Mouse (Mus musculus): ENCODE results near the gene Gm13083. TPM values are rescaled to one million over a fixed set of nuclear protein-coding genes. Genes with fewer than 3 reads are reported as not detected.
"Not testable (repeated sequence)": the region's sequence is repeated elsewhere in the genome, so short reads cannot be mapped to it uniquely, and the experiment has no call there.

Gene Gm13083
- not detected in 2 replicates for polyA plus RNA-seq (2015; fragmentation: Nextera tagmentation; extraction: Ambion mirVana)

DNA sequence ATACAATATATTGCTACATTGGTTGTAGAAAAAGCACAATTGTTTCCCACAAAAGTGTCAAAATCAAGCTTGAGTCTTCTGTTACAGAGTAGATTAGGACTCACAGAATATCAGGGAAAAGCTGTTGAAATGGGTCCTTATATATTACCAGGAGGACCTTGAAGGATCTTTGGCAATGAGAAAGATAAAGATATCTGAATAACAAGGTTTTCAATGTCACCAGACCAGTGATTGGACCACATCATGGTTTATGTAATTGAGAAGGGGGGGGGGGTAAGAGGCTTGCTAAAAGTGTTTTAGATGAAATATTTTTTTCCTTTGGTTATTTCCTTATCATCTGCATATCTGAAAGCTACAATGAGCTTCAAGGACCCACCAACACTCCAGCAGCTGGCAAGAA, at the start of gene Gm13083:
Gene Gm13083, plus strand, starts transcription at position 301 of the 400 bp plus-strand sequence.
- not testable (repeated sequence) for H3K27ac ChIP-seq (replicated peaks); H3K4me1 ChIP-seq (replicated peaks; ENCODE audit: control insufficient read depth, insufficient read depth); H3K9me3 ChIP-seq (ENCODE audit: control insufficient read depth, low read length); H3K27me3 ChIP-seq (ENCODE audit: control insufficient read depth, insufficient read depth, low read length); ATAC-seq (ENCODE audit: low FRiP score, low TSS enrichment); DNase-seq (ENCODE audit: low spot score); H3K9ac ChIP-seq (ENCODE audit: low read length); H3K4me2 ChIP-seq (replicated peaks; ENCODE audit: low read depth); H3K4me3 ChIP-seq (ENCODE audit: low read depth, low read length); H3K36me3 ChIP-seq (ENCODE audit: control insufficient read depth, insufficient read depth, low read length)

DNA sequence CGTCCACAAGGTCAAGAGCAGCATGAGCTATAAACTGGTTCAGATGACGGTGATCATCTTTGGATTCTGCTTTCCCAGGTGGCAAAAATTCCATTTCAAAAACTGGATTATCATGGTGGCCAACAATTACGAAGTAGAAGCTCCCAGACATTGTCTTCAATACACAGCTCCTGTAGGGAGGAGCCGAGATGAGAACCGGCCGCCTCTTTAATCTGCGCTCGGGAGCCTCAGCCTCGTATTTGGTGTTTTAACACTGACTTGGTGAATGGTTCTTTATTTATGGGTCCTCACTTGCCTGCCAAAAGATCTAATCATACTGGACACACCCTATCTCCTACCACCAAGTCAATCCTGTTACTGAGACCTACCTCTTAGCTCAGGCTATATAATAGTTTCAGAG, 2.9 kb upstream of the Gm13083 start:
- not testable (repeated sequence) for ATAC-seq (ENCODE audit: low FRiP score, low TSS enrichment); H3K4me2 ChIP-seq (replicated peaks; ENCODE audit: low read depth)

DNA sequence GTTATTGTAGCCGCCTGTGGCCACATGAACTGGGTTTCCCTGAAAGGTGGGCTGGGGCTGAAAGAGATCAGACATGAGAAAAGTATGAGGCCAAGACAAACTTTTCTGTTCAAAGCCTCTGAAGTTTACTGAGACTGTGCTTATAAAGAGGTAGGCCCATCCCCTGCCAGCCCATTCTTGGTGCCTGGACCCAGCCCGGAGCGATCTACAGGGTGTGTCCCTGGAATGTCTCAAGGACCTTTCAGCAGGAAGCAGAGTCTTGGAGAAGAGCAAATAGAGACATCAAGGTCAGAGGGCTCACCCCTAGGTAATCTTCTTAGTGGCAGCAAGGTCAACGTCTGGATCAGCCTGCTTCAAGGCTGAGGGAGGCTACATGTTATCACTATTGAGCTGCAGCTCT, 3.3 kb downstream of the Gm13083 start:
- WGBS: 76% methylated on average over 4 of the region's 4 CpGs
- H3K4me3 ChIP-seq (ENCODE audit: low read depth, low read length); H3K27ac ChIP-seq (replicated peaks); H3K27me3 ChIP-seq (ENCODE audit: control insufficient read depth, insufficient read depth, low read length); H3K9ac ChIP-seq (ENCODE audit: low read length); H3K9me3 ChIP-seq (ENCODE audit: control insufficient read depth, low read length); H3K36me3 ChIP-seq (ENCODE audit: control insufficient read depth, insufficient read depth, low read length); ATAC-seq (ENCODE audit: low FRiP score, low TSS enrichment); DNase-seq (ENCODE audit: low spot score); H3K4me2 ChIP-seq (replicated peaks; ENCODE audit: low read depth); H3K4me1 ChIP-seq (replicated peaks; ENCODE audit: control insufficient read depth, insufficient read depth): not testable (repeated sequence)

More for the DNA sequence above, 2.9 kb upstream of the Gm13083 start:
- not testable (repeated sequence) for H3K9me3 ChIP-seq (ENCODE audit: control insufficient read depth, low read length); H3K27me3 ChIP-seq (ENCODE audit: control insufficient read depth, insufficient read depth, low read length); H3K4me1 ChIP-seq (replicated peaks; ENCODE audit: control insufficient read depth, insufficient read depth); H3K4me3 ChIP-seq (ENCODE audit: low read depth, low read length); H3K36me3 ChIP-seq (ENCODE audit: control insufficient read depth, insufficient read depth, low read length); H3K9ac ChIP-seq (ENCODE audit: low read length); DNase-seq (ENCODE audit: low spot score); H3K27ac ChIP-seq (replicated peaks)
- 83% methylated on average over 9 of the region's 9 CpGs for WGBS

DNA sequence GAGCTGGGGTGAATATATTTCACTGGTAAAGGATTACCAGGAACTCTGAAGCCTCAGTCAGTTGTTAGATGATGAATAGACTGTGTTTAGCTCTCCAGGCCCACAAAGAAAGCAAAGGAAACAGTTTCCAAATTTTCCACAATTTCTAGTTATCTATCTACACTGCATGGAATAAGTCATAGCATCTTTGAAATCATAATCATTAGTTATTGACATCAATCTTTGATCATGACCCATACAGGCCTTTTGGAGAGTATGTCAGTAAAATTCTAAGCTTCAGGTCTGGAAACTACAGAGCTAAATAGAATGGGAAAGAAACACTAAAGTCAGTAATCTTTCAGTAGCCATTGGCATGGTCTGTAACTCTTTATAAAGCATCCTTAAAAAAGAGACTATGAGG, 42.3 kb downstream of the Gm13083 start, which contains the start of gene Gm13088:
Gene Gm13088, minus strand, starts transcription at position 101 of the 400 bp plus-strand sequence.
- not testable (repeated sequence) for H3K4me3 ChIP-seq (ENCODE audit: low read depth, low read length); H3K4me2 ChIP-seq (replicated peaks; ENCODE audit: low read depth); DNase-seq (ENCODE audit: low spot score); H3K9ac ChIP-seq (ENCODE audit: low read length); ATAC-seq (ENCODE audit: low FRiP score, low TSS enrichment); H3K27me3 ChIP-seq (ENCODE audit: control insufficient read depth, insufficient read depth, low read length); H3K27ac ChIP-seq (replicated peaks); H3K9me3 ChIP-seq (ENCODE audit: control insufficient read depth, low read length); H3K36me3 ChIP-seq (ENCODE audit: control insufficient read depth, insufficient read depth, low read length); H3K4me1 ChIP-seq (replicated peaks; ENCODE audit: control insufficient read depth, insufficient read depth)

Other genes starting within 250 kb of the Gm13083 start
- gene Pramel1, start 220.6 kb upstream of the Gm13083 start, polyA plus RNA-seq (2015; fragmentation: Nextera tagmentation; extraction: Ambion mirVana): not detected in 2 replicates
- 5.9 and 7.0 TPM in 2 replicates for gene Pramef8, start 202.6 kb upstream of the Gm13083 start, polyA plus RNA-seq (2015; fragmentation: Nextera tagmentation; extraction: Ambion mirVana)
- not detected in 2 replicates for gene Oog4, start 164.7 kb upstream of the Gm13083 start, polyA plus RNA-seq (2015; fragmentation: Nextera tagmentation; extraction: Ambion mirVana)
- not detected in 2 replicates for gene Gm13043, start 103.7 kb upstream of the Gm13083 start, polyA plus RNA-seq (2015; fragmentation: Nextera tagmentation; extraction: Ambion mirVana)
- gene Gm13040, start 79.0 kb upstream of the Gm13083 start, polyA plus RNA-seq (2015; fragmentation: Nextera tagmentation; extraction: Ambion mirVana): not detected in 2 replicates
- gene BC080695, start 63.3 kb upstream of the Gm13083 start, polyA plus RNA-seq (2015; fragmentation: Nextera tagmentation; extraction: Ambion mirVana): not detected in 2 replicates
- gene Gm13057, start 63.3 kb upstream of the Gm13083 start, polyA plus RNA-seq (2015; fragmentation: Nextera tagmentation; extraction: Ambion mirVana): not detected in 2 replicates
- gene Gm13088, start 42.2 kb downstream of the Gm13083 start, polyA plus RNA-seq (2015; fragmentation: Nextera tagmentation; extraction: Ambion mirVana): not detected in 2 replicates
- not detected in 2 replicates for gene Gm13089, start 87.7 kb downstream of the Gm13083 start, polyA plus RNA-seq (2015; fragmentation: Nextera tagmentation; extraction: Ambion mirVana)
- not detected in 2 replicates for gene Gm13078, start 104.5 kb downstream of the Gm13083 start, polyA plus RNA-seq (2015; fragmentation: Nextera tagmentation; extraction: Ambion mirVana)
- not detected in 2 replicates for gene Gm13023, start 174.3 kb downstream of the Gm13083 start, polyA plus RNA-seq (2015; fragmentation: Nextera tagmentation; extraction: Ambion mirVana)
- gene Gm13084, start 201.1 kb downstream of the Gm13083 start, polyA plus RNA-seq (2015; fragmentation: Nextera tagmentation; extraction: Ambion mirVana): not detected in 2 replicates
- gene Gm13103, start 231.5 kb downstream of the Gm13083 start, polyA plus RNA-seq (2015; fragmentation: Nextera tagmentation; extraction: Ambion mirVana): not detected in 2 replicates